Mouse (Mus musculus): Measurements from ENCODE around the gene Rph3al. TPM values are rescaled to one million over a fixed set of nuclear protein-coding genes. Genes with fewer than 3 reads are reported as not detected.
A peak's percentile ranks its signal among the peaks of the same experiment; 100 is the strongest.

The Rph3al gene
- polyA plus RNA-seq, 1 experiment from 2014 or later = 14.4 TPM

DNA sequence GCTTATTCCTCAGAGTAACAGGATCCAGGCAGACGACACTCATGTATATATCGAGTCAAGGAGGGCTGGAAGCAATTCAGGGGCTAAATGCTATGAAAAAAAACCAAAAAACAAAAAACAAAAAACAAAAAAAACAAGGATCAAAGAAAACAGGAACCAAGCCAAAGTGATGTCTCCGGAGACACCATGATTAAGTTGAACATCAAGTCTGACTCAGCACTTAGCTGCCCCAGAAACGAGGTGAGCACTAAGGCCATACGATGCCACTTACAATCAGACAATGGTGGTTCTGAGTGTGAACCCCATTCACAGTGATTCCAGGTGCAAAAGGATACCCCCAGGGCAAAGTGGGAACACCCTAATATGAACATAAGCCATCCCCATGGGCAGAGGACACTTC lies 13.7 kb upstream of the Rph3al start:
- no peaks in the 10 kb centered on the region for H3K27me3 ChIP-seq
- POLR2A ChIA-PET = no interaction called here
- TF ChIP-seq CTCF (IDR thresholded peaks at IDR 0.05) = no peak
- DNase-seq (ENCODE audit: low read depth, low spot score) = no peak
- CTCF ChIA-PET = no interaction called here
- in situ Hi-C loops (cut with MboI; ENCODE audit: low pct_unique_long_range_greater_than_20kb) = no loop called here
- no peak for ATAC-seq

DNA sequence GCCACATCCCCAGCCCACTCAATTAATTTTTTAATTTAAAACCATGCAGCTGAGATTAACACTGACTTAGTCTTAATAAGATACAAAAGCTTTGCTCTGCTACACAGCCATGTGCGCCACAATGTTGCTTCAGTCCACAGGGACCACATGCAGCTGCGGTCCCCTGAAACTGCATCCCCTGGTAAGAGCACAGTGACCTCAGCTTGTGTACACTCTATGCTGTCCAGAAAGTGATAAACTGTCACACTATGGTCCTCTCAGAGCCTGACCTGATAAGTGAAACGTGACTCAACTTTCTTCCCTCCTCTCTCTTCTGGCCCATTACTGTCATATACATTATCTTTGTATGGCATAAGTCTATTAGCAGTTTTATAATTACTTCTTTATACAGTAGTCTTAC lies 12.2 kb upstream of the Rph3al start:
- CTCF ChIA-PET = no interaction called here
- no peak for ATAC-seq
- in situ Hi-C loops (cut with MboI; ENCODE audit: low pct_unique_long_range_greater_than_20kb) = no loop called here
- no peak for TF ChIP-seq CTCF (IDR thresholded peaks at IDR 0.05)
- POLR2A ChIA-PET = no interaction called here
- no peaks in the 10 kb centered on the region for H3K27me3 ChIP-seq
- DNase-seq (ENCODE audit: low read depth, low spot score) = no peak

DNA sequence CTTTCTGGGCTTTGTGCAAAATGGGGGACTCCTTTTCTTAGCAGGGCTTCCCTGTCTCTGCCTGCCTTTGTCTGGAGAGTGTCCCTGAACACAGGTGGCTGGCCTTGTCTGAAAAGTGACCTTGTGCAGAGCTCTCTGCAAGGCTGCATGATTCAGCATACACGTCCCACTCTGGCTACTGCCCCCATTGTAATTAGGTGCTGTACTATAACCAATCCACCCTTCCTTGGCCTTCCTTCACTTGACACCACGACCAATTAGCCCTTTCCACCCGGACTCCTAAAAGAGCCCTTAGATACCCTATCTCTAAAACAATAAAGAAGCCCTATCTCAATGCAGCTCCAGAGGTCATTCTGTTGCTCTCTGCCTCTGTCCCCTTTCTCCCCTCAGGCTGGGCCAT lies 10.6 kb upstream of the Rph3al start:
- in situ Hi-C loops (cut with MboI; ENCODE audit: low pct_unique_long_range_greater_than_20kb) = no loop called here
- ATAC-seq = no peak
- CTCF ChIA-PET = no interaction called here
- POLR2A ChIA-PET = interaction anchor here (2.1 kb wide), 1 partner anchor 17 kb away, joined by 7 read pairs; no protein-coding TSS in a partner anchor
- H3K27me3 ChIP-seq = no peaks in the 10 kb centered on the region
- TF ChIP-seq CTCF (IDR thresholded peaks at IDR 0.05) = no peak
- DNase-seq (ENCODE audit: low read depth, low spot score) = no peak

DNA sequence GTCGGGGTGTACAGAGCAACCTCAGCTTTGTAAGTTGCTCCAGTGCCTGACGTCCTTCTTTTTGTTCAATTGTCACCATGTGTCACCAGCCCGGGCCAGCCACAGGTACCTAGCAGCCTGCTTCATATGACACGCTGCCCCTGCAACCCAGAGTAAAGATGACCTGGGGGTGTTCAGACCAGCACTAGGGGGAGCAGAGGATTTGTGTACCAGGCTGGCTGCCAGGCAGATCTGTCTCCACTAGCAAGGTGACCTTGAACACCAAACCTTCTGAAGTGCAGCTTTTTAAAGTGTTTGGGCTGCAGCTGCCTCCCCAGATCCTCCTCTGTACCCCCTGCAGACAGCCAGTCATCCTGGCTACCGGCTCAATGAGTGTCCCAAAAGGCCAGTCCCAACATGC lies 9.0 kb upstream of the Rph3al start:
- CTCF ChIA-PET = no interaction called here
- POLR2A ChIA-PET = interaction anchor here (2.1 kb wide), 1 partner anchor 19 kb away, joined by 7 read pairs; no protein-coding TSS in a partner anchor
- no peaks in the 10 kb centered on the region for H3K27me3 ChIP-seq
- TF ChIP-seq CTCF (IDR thresholded peaks at IDR 0.05) = no peak
- ATAC-seq (no peak), DNase-seq (ENCODE audit: low read depth, low spot score) (no peak)
- in situ Hi-C loops (cut with MboI; ENCODE audit: low pct_unique_long_range_greater_than_20kb) = no loop called here

DNA sequence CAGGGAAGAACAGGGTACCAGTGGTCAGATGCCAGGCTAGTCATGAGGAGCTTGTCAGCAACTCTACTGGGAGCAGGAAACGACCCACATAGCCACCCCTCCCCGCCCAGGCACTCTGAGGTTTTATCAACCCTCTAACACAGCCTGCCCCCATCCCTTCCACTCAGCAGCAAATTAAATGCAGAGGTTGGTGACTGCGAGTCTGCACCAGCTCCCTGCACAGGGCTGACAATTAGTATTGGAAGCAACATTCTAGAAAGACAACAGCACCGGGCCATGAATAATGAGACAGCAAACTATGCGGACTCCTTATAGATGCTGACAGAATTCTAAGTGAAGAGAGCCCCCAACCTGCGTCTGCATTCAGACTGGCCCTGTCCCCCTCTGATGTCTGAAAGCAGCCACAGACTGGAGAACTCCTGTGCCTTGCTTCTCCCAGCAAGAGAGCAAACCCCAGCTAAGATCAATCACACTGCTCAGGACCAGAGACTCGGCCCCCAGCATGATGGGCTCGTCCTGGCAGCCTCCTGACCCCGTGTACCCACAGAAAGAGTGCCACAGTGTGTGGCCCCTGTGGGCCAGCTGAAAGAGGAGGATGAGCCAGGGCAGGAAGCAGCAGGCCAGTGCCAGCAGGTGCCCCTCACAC lies 7.7 kb upstream of the Rph3al start:
- no peak for TF ChIP-seq CTCF (IDR thresholded peaks at IDR 0.05)
- H3K27me3 ChIP-seq = no peaks in the 10 kb centered on the region
- ChIA-PET POLR2A (no interaction called here), CTCF (no interaction called here)
- DNase-seq (ENCODE audit: low read depth, low spot score) (no peak), ATAC-seq (no peak)
- in situ Hi-C loops (cut with MboI; ENCODE audit: low pct_unique_long_range_greater_than_20kb) = no loop called here

DNA sequence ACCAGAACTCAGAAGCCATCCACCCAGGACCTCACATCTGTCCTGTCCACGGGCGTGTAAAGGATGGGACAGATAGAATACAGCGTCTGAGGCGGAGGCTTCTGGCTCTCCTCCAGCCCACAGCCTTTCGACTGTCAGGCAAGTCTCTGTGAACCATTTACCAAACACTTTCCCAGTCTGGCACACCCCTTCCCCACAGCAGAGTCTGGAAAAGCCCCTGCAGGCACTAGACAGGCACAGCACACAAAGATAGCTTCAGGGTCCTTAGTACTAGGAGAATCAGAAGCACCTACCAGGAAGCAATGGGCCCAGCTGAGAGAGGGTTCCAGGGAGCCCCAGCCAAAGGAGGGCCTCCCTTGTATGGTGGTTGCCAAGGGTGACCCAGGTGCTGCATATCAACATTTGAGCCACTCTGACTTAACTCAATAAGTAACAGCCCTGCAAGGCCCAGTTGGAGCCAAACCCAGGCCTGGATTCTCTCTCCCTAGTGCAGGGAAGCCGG lies 808 bp downstream of the Rph3al start:
- in situ Hi-C loops (cut with MboI; ENCODE audit: low pct_unique_long_range_greater_than_20kb) = no loop called here
- ATAC-seq (peak; percentile 47), DNase-seq (ENCODE audit: low read depth, low spot score) (peak; percentile 24)
- no peak for TF ChIP-seq CTCF (IDR thresholded peaks at IDR 0.05)
- CTCF ChIA-PET = interaction anchor here (0.8 kb wide), 1 partner anchor 187 kb away, joined by 3 read pairs; no protein-coding TSS in a partner anchor
- POLR2A ChIA-PET = interaction anchor here (0.6 kb wide), 1 partner anchor 271 kb away, joined by 3 read pairs; no protein-coding TSS in a partner anchor
- no peaks in the 10 kb centered on the region for H3K27me3 ChIP-seq

DNA sequence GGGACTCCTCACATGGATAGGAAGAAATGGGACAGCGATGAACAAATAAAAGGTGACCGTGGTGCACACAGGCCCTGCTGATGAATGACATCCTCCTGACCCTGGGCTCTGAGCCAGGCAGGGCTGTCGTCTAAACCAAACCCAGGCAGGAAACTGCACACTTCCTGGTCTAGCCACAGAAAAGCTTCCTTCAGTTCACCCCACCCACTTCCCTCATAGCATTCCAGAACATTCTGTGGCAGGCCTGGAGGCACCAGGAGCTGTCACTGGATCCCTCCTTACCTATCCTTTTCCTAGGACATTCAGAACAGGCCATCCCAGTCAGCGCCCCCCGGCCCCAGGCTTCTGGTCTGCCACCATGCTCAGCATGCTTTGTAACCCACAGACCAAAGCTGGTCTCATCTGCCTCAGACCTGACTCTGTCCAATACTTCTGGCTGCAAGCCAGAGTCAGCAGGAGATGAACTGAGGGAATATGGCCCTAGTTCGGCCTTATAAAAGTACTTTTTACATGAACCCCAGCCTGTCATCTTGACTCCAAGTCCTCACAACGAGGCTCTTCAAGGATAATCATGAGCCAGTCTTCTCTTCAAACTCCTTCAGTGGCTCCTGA lies 2.3 kb downstream of the Rph3al start:
- DNase-seq (ENCODE audit: low read depth, low spot score) = no peak
- ChIA-PET CTCF (interaction anchor here (1.5 kb wide), 1 partner anchor 20 kb away, joined by 5 read pairs; no protein-coding TSS in a partner anchor), POLR2A (no interaction called here)
- in situ Hi-C loops (cut with MboI; ENCODE audit: low pct_unique_long_range_greater_than_20kb) = no loop called here
- TF ChIP-seq CTCF (IDR thresholded peaks at IDR 0.05) = no peak
- no peak for ATAC-seq
- H3K27me3 ChIP-seq = no peaks in the 10 kb centered on the region

DNA sequence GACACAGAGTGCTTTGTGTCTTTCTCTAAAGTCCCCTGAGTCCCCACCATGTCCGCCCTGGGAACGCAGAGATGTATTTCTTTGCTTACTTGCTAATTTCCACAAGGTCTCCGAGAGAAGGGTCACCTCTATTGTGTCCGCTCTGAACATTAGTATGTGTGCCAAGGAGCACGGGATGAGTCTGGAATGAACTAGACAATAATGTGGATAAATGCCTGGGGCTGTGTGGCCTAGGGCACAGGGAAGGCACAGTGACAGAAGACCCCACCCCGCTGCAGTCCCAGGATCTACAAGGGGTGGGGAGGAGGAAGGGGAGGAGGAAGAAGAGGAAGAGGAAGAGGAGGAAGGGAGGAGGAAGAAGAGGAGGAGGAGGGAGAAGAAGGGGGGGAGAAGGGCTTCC lies 3.8 kb downstream of the Rph3al start:
- in situ Hi-C loops (cut with MboI; ENCODE audit: low pct_unique_long_range_greater_than_20kb) = no loop called here
- POLR2A ChIA-PET = no interaction called here
- no peak for DNase-seq (ENCODE audit: low read depth, low spot score)
- no peak for TF ChIP-seq CTCF (IDR thresholded peaks at IDR 0.05)
- no peaks in the 10 kb centered on the region for H3K27me3 ChIP-seq
- CTCF ChIA-PET = interaction anchor here (1.5 kb wide), 1 partner anchor 19 kb away, joined by 5 read pairs; no protein-coding TSS in a partner anchor
- no peak for ATAC-seq

DNA sequence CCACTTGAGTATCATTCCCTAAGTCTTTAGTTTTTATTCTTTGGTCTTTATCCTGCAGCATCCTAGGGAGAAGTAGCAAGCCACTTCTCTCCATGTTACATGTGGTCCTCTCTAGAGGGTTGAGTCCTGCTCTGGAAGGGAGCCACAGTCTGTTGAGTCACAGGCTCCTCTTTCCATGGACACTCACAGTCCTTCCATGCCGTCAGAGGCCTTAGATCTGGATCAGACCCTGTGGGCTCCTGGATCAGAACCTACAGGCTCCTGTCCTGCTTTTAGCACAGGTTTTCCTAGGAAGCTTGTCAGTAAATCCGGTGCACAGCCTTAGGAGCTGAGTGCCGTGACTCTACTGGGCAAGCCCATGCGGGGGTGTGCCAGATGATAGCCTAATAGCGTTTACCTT lies 4.9 kb downstream of the Rph3al start:
- POLR2A ChIA-PET = interaction anchor here (0.6 kb wide), 1 partner anchor 141 kb away, joined by 3 read pairs; no protein-coding TSS in a partner anchor
- DNase-seq (ENCODE audit: low read depth, low spot score) (no peak), ATAC-seq (no peak)
- no peaks in the 10 kb centered on the region for H3K27me3 ChIP-seq
- in situ Hi-C loops (cut with MboI; ENCODE audit: low pct_unique_long_range_greater_than_20kb) = no loop called here
- CTCF ChIA-PET = interaction anchor here (1.4 kb wide), 1 partner anchor 21 kb away, joined by 3 read pairs; no protein-coding TSS in a partner anchor
- no peak for TF ChIP-seq CTCF (IDR thresholded peaks at IDR 0.05)

DNA sequence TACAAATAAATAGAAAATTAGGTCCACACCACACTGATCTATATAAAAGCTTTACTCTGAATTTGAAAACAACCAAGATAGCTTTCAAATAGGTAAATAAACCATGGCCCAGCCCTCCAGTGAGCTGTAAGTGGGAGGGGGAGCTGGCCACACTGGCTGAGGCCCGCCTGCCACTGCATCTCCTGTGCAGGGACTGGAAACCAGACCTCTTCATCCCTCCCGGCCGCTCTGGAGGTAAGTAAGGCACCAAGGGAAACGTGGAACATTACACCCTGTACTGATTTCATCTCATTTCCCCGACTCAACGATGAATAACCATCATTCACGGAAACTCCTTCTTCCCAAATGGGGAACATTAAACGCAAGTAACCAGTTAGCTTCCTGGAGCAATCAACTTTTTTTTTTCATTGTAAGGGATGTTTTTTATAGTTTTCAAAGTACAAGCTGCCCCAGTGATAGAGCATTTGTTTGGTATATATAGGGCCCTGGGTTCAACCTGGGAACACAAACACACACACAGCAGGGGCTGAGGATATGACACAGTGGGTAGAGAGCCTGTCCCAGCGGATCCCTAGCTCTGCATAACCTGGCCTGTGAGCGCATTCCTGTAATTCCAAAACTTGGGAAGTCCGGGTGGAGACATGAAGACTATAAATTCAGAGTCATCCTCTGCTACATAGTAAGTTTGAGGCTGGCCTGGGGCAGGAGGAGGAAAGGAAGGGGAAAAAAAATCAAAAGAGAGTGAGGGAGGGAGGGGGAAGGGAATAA lies 7.1 kb downstream of the Rph3al start:
- in situ Hi-C loops (cut with MboI; ENCODE audit: low pct_unique_long_range_greater_than_20kb) = no loop called here
- TF ChIP-seq CTCF (IDR thresholded peaks at IDR 0.05) = no peak
- no peaks in the 10 kb centered on the region for H3K27me3 ChIP-seq
- ATAC-seq = no peak
- POLR2A ChIA-PET = interaction anchor here (0.7 kb wide), 1 partner anchor 446 kb away, joined by 8 read pairs; no protein-coding TSS in a partner anchor
- no peak for DNase-seq (ENCODE audit: low read depth, low spot score)
- CTCF ChIA-PET = interaction anchor here (1.2 kb wide), 1 partner anchor 19 kb away, joined by 3 read pairs; no protein-coding TSS in a partner anchor
